Mouse (Mus musculus): ENCODE measurements around the gene Thrap3. TPM values are rescaled to one million over a fixed set of nuclear protein-coding genes. Genes with fewer than 3 reads are reported as not detected.
A peak's percentile ranks its signal among the peaks of the same experiment; 100 is the strongest.

Thrap3 gene
- polyA plus RNA-seq, 1 experiment from 2014 or later: 130 TPM

GRCm38 (mm10) chr4:126131290-126132121, 71.1 kb downstream of the Thrap3 start:
- Histone ChIP-seq H3K27me3 (no peaks in the 10 kb centered on the region), H3K4me1 (replicated peaks) (peaks cover 23% of the 10 kb centered on the region), H3K36me3 (peaks cover 48% of the 10 kb centered on the region), H3K4me3 (no peak overlapping the region), H3K27ac (replicated peaks) (peak overlapping the region; percentile 74), H3K4me2 (no peak overlapping the region), H3K9ac (no peak overlapping the region), H3K9me3 (no peaks in the 10 kb centered on the region)
- 54% methylated on average over 10 of the region's 10 CpGs for WGBS
- peak; percentile 76 for ATAC-seq (ENCODE audit: low FRiP score, low read depth)

DNA sequence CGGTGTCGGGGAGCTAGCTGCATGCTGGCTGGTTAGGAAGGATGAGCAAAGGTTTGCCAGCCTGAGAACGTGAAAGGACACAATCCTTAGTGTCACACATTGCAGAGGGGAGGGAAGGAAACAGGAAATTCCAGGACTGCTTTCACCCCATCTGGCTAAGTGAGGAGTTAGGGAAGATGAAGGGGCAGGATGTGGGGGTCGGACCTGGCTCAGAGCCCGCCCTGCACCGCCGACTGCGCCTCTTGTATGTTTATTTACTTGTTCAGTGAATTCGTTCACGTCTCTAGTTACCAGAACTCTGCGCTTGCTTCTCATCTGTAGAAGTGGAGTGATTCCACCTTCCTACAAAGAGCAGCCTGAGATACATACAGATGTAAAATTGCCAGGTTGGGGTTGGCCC, 72.1 kb downstream of the Thrap3 start:
- H3K27me3 ChIP-seq: no peaks in the 10 kb centered on the region
- no peaks in the 10 kb centered on the region for H3K9me3 ChIP-seq
- peak overlapping the region; percentile 58 for H3K27ac ChIP-seq (replicated peaks)
- H3K9ac ChIP-seq: no peak overlapping the region
- ATAC-seq (ENCODE audit: low FRiP score, low read depth): no peak
- H3K4me3 ChIP-seq: no peak overlapping the region
- no peak overlapping the region for H3K4me2 ChIP-seq
- 84% methylated on average over 11 of the region's 11 CpGs for WGBS
- H3K4me1 ChIP-seq (replicated peaks): peaks cover 23% of the 10 kb centered on the region
- H3K36me3 ChIP-seq: peaks cover 47% of the 10 kb centered on the region

- peaks cover 12% of the 10 kb centered on the region; the same call in 1 of the 2 replicates for H3K4me1 ChIP-seq (replicated peaks)
- H3K4me2 ChIP-seq: no peak overlapping the region
- H3K27ac ChIP-seq (replicated peaks): no peak overlapping the region
- no peak overlapping the region for H3K4me3 ChIP-seq
- no peaks in the 10 kb centered on the region; the same call in 1 of the 2 replicates for H3K9me3 ChIP-seq
- H3K36me3 ChIP-seq: peaks cover 42% of the 10 kb centered on the region
- 0 out of 2 replicates have a peak, but pooled peaks have one; percentile 42 for ATAC-seq (ENCODE audit: low FRiP score, low read depth)
- WGBS: 84% methylated on average over 10 of the region's 10 CpGs
- no peaks in the 10 kb centered on the region for H3K27me3 ChIP-seq
- no peak overlapping the region for H3K9ac ChIP-seq
Measured at GRCm38 (mm10) chr4:126123309-126124040, 79.1 kb downstream of the Thrap3 start.

GRCm38 (mm10) chr4:126120506-126120905, 82.1 kb downstream of the Thrap3 start:
- no peaks in the 10 kb centered on the region for H3K27me3 ChIP-seq
- WGBS: 93% methylated on average over 2 of the region's 2 CpGs
- no peak overlapping the region for H3K9ac ChIP-seq
- H3K4me3 ChIP-seq: no peak overlapping the region
- H3K4me1 ChIP-seq (replicated peaks): peaks cover 31% of the 10 kb centered on the region
- H3K9me3 ChIP-seq: no peaks in the 10 kb centered on the region; the same call in 1 of the 2 replicates
- no peak overlapping the region for H3K4me2 ChIP-seq
- H3K27ac ChIP-seq (replicated peaks): no peak overlapping the region
- H3K36me3 ChIP-seq: peaks cover 18% of the 10 kb centered on the region
- ATAC-seq (ENCODE audit: low FRiP score, low read depth): no peak

GRCm38 (mm10) chr4:126120052-126120451, 82.5 kb downstream of the Thrap3 start:
- H3K4me2 ChIP-seq: no peak overlapping the region
- H3K4me1 ChIP-seq (replicated peaks): peaks cover 34% of the 10 kb centered on the region
- WGBS: 83% methylated on average over 5 of the region's 5 CpGs
- H3K36me3 ChIP-seq: peaks cover 14% of the 10 kb centered on the region
- H3K9me3 ChIP-seq: no peaks in the 10 kb centered on the region; the same call in 1 of the 2 replicates
- H3K9ac ChIP-seq: no peak overlapping the region
- no peak overlapping the region for H3K27ac ChIP-seq (replicated peaks)
- no peaks in the 10 kb centered on the region for H3K27me3 ChIP-seq
- no peak for ATAC-seq (ENCODE audit: low FRiP score, low read depth)
- no peak overlapping the region for H3K4me3 ChIP-seq

DNA sequence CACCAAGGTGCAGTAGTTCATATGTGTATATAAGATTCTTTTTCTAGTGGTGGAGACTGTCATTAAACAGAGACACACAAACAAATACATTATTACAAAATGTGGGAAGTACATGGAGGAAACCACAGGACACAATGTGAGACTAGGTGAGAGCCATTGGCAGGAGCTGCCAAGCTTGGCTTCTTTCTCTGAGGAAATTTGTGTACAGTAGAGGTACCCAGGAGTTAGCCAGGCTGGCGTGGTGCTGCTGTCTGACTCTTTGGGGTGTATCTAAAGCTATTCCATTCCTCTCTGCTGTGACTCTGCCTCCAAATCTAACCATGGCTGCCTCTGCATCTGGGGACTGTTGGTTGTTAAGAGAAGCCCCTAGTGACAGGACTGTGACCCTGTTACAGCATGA, 83.5 kb downstream of the Thrap3 start:
- no peak overlapping the region for H3K4me3 ChIP-seq
- no peak overlapping the region; the same call in 1 of the 2 replicates for H3K27ac ChIP-seq (replicated peaks)
- ATAC-seq (ENCODE audit: low FRiP score, low read depth): no peak
- peaks cover 40% of the 10 kb centered on the region for H3K4me1 ChIP-seq (replicated peaks)
- H3K4me2 ChIP-seq: no peak overlapping the region
- no peak overlapping the region for H3K9ac ChIP-seq
- no peaks in the 10 kb centered on the region; the same call in 1 of the 2 replicates for H3K9me3 ChIP-seq
- H3K36me3 ChIP-seq: peaks cover 6% of the 10 kb centered on the region
- no peaks in the 10 kb centered on the region for H3K27me3 ChIP-seq
- WGBS: 84% methylated on average over 1 of the region's 1 CpGs

DNA sequence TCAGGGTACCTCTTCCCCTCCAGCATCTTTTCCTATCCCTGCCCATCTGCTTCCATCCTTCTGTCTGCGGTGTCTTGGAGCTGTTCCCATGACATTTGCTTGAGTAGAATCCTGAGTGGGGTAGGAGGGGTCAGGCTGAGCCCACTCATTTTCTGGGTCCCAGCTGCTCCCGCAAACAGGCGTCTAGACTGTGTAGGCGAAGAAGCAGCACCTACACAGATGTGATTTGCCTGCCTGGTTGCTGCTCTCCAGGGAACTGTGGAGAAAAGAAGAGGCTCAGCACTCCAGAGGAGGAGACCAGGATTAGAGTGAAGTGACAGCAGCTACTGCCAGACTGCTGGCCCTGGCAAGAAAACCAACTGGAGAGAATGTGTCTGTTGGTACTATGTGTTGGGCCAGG, 83.9 kb downstream of the Thrap3 start:
- Histone ChIP-seq H3K27ac (replicated peaks) (peak overlapping the region; percentile 23), H3K4me3 (no peak overlapping the region), H3K9me3 (no peaks in the 10 kb centered on the region; the same call in 1 of the 2 replicates), H3K4me1 (replicated peaks) (peaks cover 42% of the 10 kb centered on the region), H3K27me3 (no peaks in the 10 kb centered on the region), H3K9ac (no peak overlapping the region), H3K36me3 (peaks cover 6% of the 10 kb centered on the region; the same call in 1 of the 2 replicates), H3K4me2 (no peak overlapping the region)
- ATAC-seq (ENCODE audit: low FRiP score, low read depth): no peak
- 54% methylated on average over 4 of the region's 4 CpGs for WGBS

- peaks cover 6% of the 10 kb centered on the region; the same call in 1 of the 2 replicates for H3K36me3 ChIP-seq
- H3K4me3 ChIP-seq: no peak overlapping the region
- H3K27ac ChIP-seq (replicated peaks): 0 out of 2 replicates have a peak overlapping the region, but pooled peaks have one; percentile 23
- 79% methylated on average over 8 of the region's 8 CpGs for WGBS
- H3K4me1 ChIP-seq (replicated peaks): peaks cover 43% of the 10 kb centered on the region
- ATAC-seq (ENCODE audit: low FRiP score, low read depth): no peak
- H3K4me2 ChIP-seq: no peak overlapping the region
- no peaks in the 10 kb centered on the region; the same call in 1 of the 2 replicates for H3K9me3 ChIP-seq
- no peak overlapping the region for H3K9ac ChIP-seq
- H3K27me3 ChIP-seq: no peaks in the 10 kb centered on the region
Measured at GRCm38 (mm10) chr4:126117116-126117515, 85.4 kb downstream of the Thrap3 start.

DNA sequence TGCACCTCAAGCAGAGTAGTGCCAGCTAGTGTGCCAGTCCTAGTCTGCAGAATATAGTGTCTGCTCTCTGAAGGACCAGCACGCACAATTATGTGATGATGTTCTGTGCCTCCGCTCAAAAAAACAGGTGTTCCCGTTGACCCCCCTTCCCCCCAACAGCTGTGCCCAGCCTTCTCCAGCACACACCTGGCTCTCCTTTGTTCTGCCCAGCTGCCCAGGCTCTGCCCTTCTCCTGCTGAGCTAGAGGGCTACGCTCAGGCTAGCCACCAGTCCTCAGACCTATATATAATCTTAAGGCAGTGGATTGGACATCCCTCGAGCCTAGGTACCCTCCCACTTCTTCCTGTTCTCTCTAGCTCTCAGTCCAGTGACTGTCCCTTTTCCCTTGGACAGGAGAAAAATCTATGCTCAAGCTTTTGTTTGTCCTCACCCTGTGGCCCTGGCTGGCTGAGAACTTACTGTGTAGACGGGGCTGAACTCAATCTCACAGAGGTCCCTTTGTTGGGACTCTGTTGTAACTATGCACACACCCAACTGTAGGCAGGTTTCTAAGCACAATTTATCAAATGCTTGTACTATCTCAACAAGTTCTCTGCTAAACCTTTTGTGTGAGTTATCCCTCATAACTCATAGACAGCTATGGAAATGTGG, 86.6 kb downstream of the Thrap3 start:
- Histone ChIP-seq H3K4me1 (replicated peaks) (peaks cover 47% of the 10 kb centered on the region), H3K27ac (replicated peaks) (no peak overlapping the region), H3K36me3 (no peaks in the 10 kb centered on the region), H3K9ac (no peak overlapping the region), H3K4me2 (no peak overlapping the region), H3K9me3 (no peaks in the 10 kb centered on the region), H3K4me3 (no peak overlapping the region), H3K27me3 (no peaks in the 10 kb centered on the region)
- no peak for ATAC-seq (ENCODE audit: low FRiP score, low read depth)
- 61% methylated on average over 6 of the region's 6 CpGs for WGBS

DNA sequence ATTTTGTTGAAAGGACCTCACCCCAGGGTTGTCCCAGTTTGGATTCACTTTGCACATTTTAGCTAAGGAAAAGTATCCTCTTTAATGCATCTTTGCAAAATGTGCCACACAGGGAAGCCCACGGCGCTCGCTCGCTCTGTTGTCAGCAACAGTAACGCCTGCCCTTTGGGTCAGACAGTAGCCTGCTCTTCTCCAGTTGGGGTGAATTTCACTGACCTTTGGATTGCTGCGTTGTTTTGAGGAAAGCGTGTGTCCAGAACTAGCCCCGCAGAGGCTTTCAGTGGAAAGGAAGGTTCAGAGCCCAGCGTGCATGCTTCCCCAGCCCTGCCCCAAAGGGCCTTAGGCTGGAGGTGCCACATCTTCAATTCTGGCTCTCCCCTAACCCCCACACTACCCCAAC, 87.1 kb downstream of the Thrap3 start:
- no peaks in the 10 kb centered on the region for H3K9me3 ChIP-seq
- H3K4me3 ChIP-seq: no peak overlapping the region
- no peak overlapping the region for H3K4me2 ChIP-seq
- peaks cover 53% of the 10 kb centered on the region for H3K4me1 ChIP-seq (replicated peaks)
- WGBS: 82% methylated on average over 9 of the region's 9 CpGs
- no peak overlapping the region for H3K27ac ChIP-seq (replicated peaks)
- H3K9ac ChIP-seq: no peak overlapping the region
- no peak for ATAC-seq (ENCODE audit: low FRiP score, low read depth)
- no peaks in the 10 kb centered on the region for H3K36me3 ChIP-seq
- no peaks in the 10 kb centered on the region for H3K27me3 ChIP-seq

Measured in hindbrain, embryonic 15.5 days (tissue).